Comparison of ENCODE assay signal across 24 mouse cellular contexts in genomic region chr10:28698175-28698574, GRCm38 (mm10). TPM values are rescaled to one million over a fixed set of nuclear protein-coding genes. Genes with fewer than 3 reads are reported as not detected.
DNase-seq lines count a peak whose midpoint lies in the region; ATAC-seq and TF ChIP-seq lines count a peak whose summit lies in the region.
"Had no signal": no experiment of that assay in that cellular context is flagged by ENCODE, and none has a peak within 500 bp of the region (broad histone marks: within the 10 kb centered on the region; RNA-seq: fewer than 3 reads in every experiment).

No protein-coding gene starts in this region.

- no peak for DNase-seq in frontal cortex, postnatal 36 days (ENCODE audit: low spot score in 2 of 2)
- DNase-seq in left cerebral cortex, adult 2 months (ENCODE audit: extremely low spot score in 1 of 2, low spot score in 2 of 2) = no peak
- no peak for DNase-seq in left cerebral cortex, postnatal 14 days (ENCODE audit: low spot score in 2 of 2)
- peak; percentile 41 for DNase-seq in brain, adult 2 months (ENCODE audit: low read depth, low spot score)
- no peak for DNase-seq in spleen, postnatal 4 days (ENCODE audit: low spot score in 2 of 2)
- DNase-seq: adrenal gland, adult 8-10 months; adrenal gland, postnatal 14 days; adrenal gland, postnatal 36 days; B cell, adult 2 months; cerebellum, adult 11 months; cerebellum, adult 18-20 months; cerebellum, adult 8-10 months; cerebellum, adult 9-11 months; cerebellum, postnatal 25 days; forebrain, postnatal 0 days had no signal

- H3K4me3 ChIP-seq in left cerebral cortex, adult 2 months = no peak overlapping the region
- H3K4me3 ChIP-seq: embryonic facial prominence, embryonic 10.5 days; embryonic facial prominence, embryonic 12.5 days; forebrain, embryonic 13.5 days; forebrain, embryonic 15.5 days had no signal

- intact Hi-C loops in left cerebral cortex, adult 2 months (cut with DNase I) = loop anchor here (10.0 kb wide), 1 partner anchor 203 kb away; no protein-coding TSS in a partner anchor
- intact Hi-C loops in left cerebral cortex, postnatal 14 days (cut with DNase I) = no loop called here

- peak overlapping the region; percentile 81 for H3K27ac ChIP-seq in left cerebral cortex, adult 2 months
- H3K27ac ChIP-seq: embryonic facial prominence, embryonic 10.5 days; embryonic facial prominence, embryonic 12.5 days; forebrain, embryonic 13.5 days; forebrain, embryonic 15.5 days had no signal

- no peak for TF ChIP-seq CTCF in left cerebral cortex, adult 2 months (IDR thresholded peaks at IDR 0.05)

- ATAC-seq in frontal cortex, adult (ENCODE audit: low TSS enrichment) = peak; percentile 68
- ATAC-seq: activated CD4-positive, CD25-positive, alpha-beta regulatory T cell, adult 4 months; CD4-positive, CD25-positive, alpha-beta regulatory T cell, adult 4 months; forebrain, embryonic 13.5 days; forebrain, embryonic 15.5 days; forebrain, postnatal 0 days; Patski had no signal

RNA-seq across cellular contexts. Expression of gene Themis, which starts 30.0 kb away (rescaled TPM):
- total RNA-seq in left cerebral cortex, adult 2 months (2021) = not detected
- total RNA-seq in left cerebral cortex, postnatal 14 days (2021) = not detected
- total RNA-seq: adrenal gland, postnatal 36 days; CH12.LX; forebrain, postnatal 0 days had no signal
